Mouse (Mus musculus): ENCODE results near the gene Nploc4. TPM values are rescaled to one million over a fixed set of nuclear protein-coding genes. Genes with fewer than 3 reads are reported as not detected.

The Nploc4 gene
- total and polyA plus RNA-seq, 2 experiments from 2014 or later, result 20.5 to 59.0 TPM

- H3K4me2 ChIP-seq (ENCODE audit: low read depth, low read length), result peak overlapping the region; percentile 94
- no peak for ATAC-seq (ENCODE audit: insufficient read depth, low read depth)
These were observed 30.2 kb upstream of the Nploc4 start for GRCm38 (mm10) chr11:120467736-120468092.

GRCm38 (mm10) chr11:120467051-120467735 is 29.7 kb upstream of the Nploc4 start, which contains the start of gene Arl16:
Gene Arl16 (minus strand): TSS chr11:120467607.
- peak; percentile 98 for DNase-seq (ENCODE audit: low spot score)
- Histone ChIP-seq H3K27ac (ENCODE audit: low read depth) (peak within 1 kb of the TSS; percentile 46), H3K4me2 (ENCODE audit: low read depth, low read length) (peak within 1 kb of the TSS; percentile 94), H3K9ac (replicated peaks; ENCODE audit: low read depth, low read length) (peak within 1 kb of the TSS; percentile 78), H3K4me1 (ENCODE audit: control insufficient read depth, insufficient read depth) (peaks cover 16% of the 10 kb centered on the region), H3K4me3 (ENCODE audit: low read depth, low read length) (peak within 1 kb of the TSS; percentile 89), H3K36me3 (replicated peaks; ENCODE audit: control insufficient read depth, insufficient read depth, low read length) (peaks cover 48% of the 10 kb centered on the region), H3K9me3 (replicated peaks; ENCODE audit: control insufficient read depth, low read length) (no peaks in the 10 kb centered on the region), H3K27me3 (ENCODE audit: control insufficient read depth, insufficient read depth, low read length) (no peaks in the 10 kb centered on the region)
- ATAC-seq (ENCODE audit: insufficient read depth, low read depth), result peak; percentile 100
- under 1% methylated on average over 53 of the region's 54 CpGs for WGBS
- no peak for TF ChIP-seq EP300 (IDR thresholded peaks at IDR 0.05; ENCODE audit: low read depth)

More at GRCm38 (mm10) chr11:120467736-120468092, 30.2 kb upstream of the Nploc4 start:
- under 1% methylated on average over 33 of the region's 33 CpGs for WGBS
- Histone ChIP-seq H3K4me1 (ENCODE audit: control insufficient read depth, insufficient read depth) (peaks cover 16% of the 10 kb centered on the region), H3K9me3 (replicated peaks; ENCODE audit: control insufficient read depth, low read length) (no peaks in the 10 kb centered on the region), H3K36me3 (replicated peaks; ENCODE audit: control insufficient read depth, insufficient read depth, low read length) (peaks cover 48% of the 10 kb centered on the region), H3K4me3 (ENCODE audit: low read depth, low read length) (peak overlapping the region; percentile 89), H3K9ac (replicated peaks; ENCODE audit: low read depth, low read length) (peak overlapping the region; percentile 78), H3K27ac (ENCODE audit: low read depth) (peak overlapping the region; percentile 46), H3K27me3 (ENCODE audit: control insufficient read depth, insufficient read depth, low read length) (no peaks in the 10 kb centered on the region)
- TF ChIP-seq EP300 (IDR thresholded peaks at IDR 0.05; ENCODE audit: low read depth), result no peak
- TF ChIP-seq CTCF (IDR thresholded peaks at IDR 0.05; ENCODE audit: low read depth), result no peak
- no peak for DNase-seq (ENCODE audit: low spot score)

GRCm38 (mm10) chr11:120465521-120465920 is 28.0 kb upstream of the Nploc4 start:
- H3K27me3 ChIP-seq (ENCODE audit: control insufficient read depth, insufficient read depth, low read length), result no peaks in the 10 kb centered on the region
- H3K36me3 ChIP-seq (replicated peaks; ENCODE audit: control insufficient read depth, insufficient read depth, low read length), result peaks cover 46% of the 10 kb centered on the region
- no peak for ATAC-seq (ENCODE audit: insufficient read depth, low read depth)
- H3K9ac ChIP-seq (replicated peaks; ENCODE audit: low read depth, low read length), result no peak overlapping the region
- no peak overlapping the region for H3K27ac ChIP-seq (ENCODE audit: low read depth)
- TF ChIP-seq EP300 (IDR thresholded peaks at IDR 0.05; ENCODE audit: low read depth), result no peak
- TF ChIP-seq CTCF (IDR thresholded peaks at IDR 0.05; ENCODE audit: low read depth), result no peak
- H3K4me1 ChIP-seq (ENCODE audit: control insufficient read depth, insufficient read depth), result peaks cover 16% of the 10 kb centered on the region
- WGBS, result 66% methylated on average over 4 of the region's 4 CpGs
- H3K4me2 ChIP-seq (ENCODE audit: low read depth, low read length), result no peak overlapping the region
- no peak overlapping the region for H3K4me3 ChIP-seq (ENCODE audit: low read depth, low read length)
- no peaks in the 10 kb centered on the region for H3K9me3 ChIP-seq (replicated peaks; ENCODE audit: control insufficient read depth, low read length)
- DNase-seq (ENCODE audit: low spot score), result no peak

- Histone ChIP-seq H3K27me3 (ENCODE audit: control insufficient read depth, insufficient read depth, low read length) (no peaks in the 10 kb centered on the region), H3K4me2 (ENCODE audit: low read depth, low read length) (no peak overlapping the region), H3K4me1 (ENCODE audit: control insufficient read depth, insufficient read depth) (peaks cover 16% of the 10 kb centered on the region), H3K36me3 (replicated peaks; ENCODE audit: control insufficient read depth, insufficient read depth, low read length) (peaks cover 35% of the 10 kb centered on the region), H3K4me3 (ENCODE audit: low read depth, low read length) (no peak overlapping the region), H3K27ac (ENCODE audit: low read depth) (no peak overlapping the region), H3K9me3 (replicated peaks; ENCODE audit: control insufficient read depth, low read length) (no peaks in the 10 kb centered on the region), H3K9ac (replicated peaks; ENCODE audit: low read depth, low read length) (no peak overlapping the region)
- TF ChIP-seq CTCF (IDR thresholded peaks at IDR 0.05; ENCODE audit: low read depth) (no peak), EP300 (IDR thresholded peaks at IDR 0.05; ENCODE audit: low read depth) (no peak)
- 84% methylated on average over 5 of the region's 5 CpGs for WGBS
- ATAC-seq (ENCODE audit: insufficient read depth, low read depth) (no peak), DNase-seq (ENCODE audit: low spot score) (no peak)
These were observed 26.9 kb upstream of the Nploc4 start for GRCm38 (mm10) chr11:120464365-120464764.

GRCm38 (mm10) chr11:120463536-120463935 is 26.0 kb upstream of the Nploc4 start:
- Histone ChIP-seq H3K4me2 (ENCODE audit: low read depth, low read length) (no peak overlapping the region), H3K9me3 (replicated peaks; ENCODE audit: control insufficient read depth, low read length) (no peaks in the 10 kb centered on the region), H3K4me3 (ENCODE audit: low read depth, low read length) (no peak overlapping the region), H3K9ac (replicated peaks; ENCODE audit: low read depth, low read length) (no peak overlapping the region), H3K36me3 (replicated peaks; ENCODE audit: control insufficient read depth, insufficient read depth, low read length) (peaks cover 29% of the 10 kb centered on the region), H3K27me3 (ENCODE audit: control insufficient read depth, insufficient read depth, low read length) (no peaks in the 10 kb centered on the region), H3K27ac (ENCODE audit: low read depth) (no peak overlapping the region), H3K4me1 (ENCODE audit: control insufficient read depth, insufficient read depth) (peaks cover 18% of the 10 kb centered on the region)
- TF ChIP-seq CTCF (IDR thresholded peaks at IDR 0.05; ENCODE audit: low read depth), result no peak
- TF ChIP-seq EP300 (IDR thresholded peaks at IDR 0.05; ENCODE audit: low read depth), result no peak
- DNase-seq (ENCODE audit: low spot score) (no peak), ATAC-seq (ENCODE audit: insufficient read depth, low read depth) (no peak)
- WGBS, result 80% methylated on average over 2 of the region's 2 CpGs
